Mouse (Mus musculus) kidney, adult 2 months (tissue): ENCODE results near the gene Gm45716.

Experiments
- CTCF ChIP-seq: fragments of 200-500 bp; conservative IDR thresholded peaks from 2 replicates; pipeline ENCODE4 v1.5.1; 2011; ENCODE audit warnings: low read depth, mild to moderate bottlenecking, control low read depth, low read length, moderate library complexity, mixed read lengths; ENCODE audit not compliant: insufficient read depth, insufficient read length
- POLR2A ChIP-seq: fragments of 200-500 bp; IDR thresholded peaks from one replicate; pipeline ENCODE4 v1.6.1; 2011; ENCODE audit warnings: low read depth, low read length, control low read depth

DNA sequence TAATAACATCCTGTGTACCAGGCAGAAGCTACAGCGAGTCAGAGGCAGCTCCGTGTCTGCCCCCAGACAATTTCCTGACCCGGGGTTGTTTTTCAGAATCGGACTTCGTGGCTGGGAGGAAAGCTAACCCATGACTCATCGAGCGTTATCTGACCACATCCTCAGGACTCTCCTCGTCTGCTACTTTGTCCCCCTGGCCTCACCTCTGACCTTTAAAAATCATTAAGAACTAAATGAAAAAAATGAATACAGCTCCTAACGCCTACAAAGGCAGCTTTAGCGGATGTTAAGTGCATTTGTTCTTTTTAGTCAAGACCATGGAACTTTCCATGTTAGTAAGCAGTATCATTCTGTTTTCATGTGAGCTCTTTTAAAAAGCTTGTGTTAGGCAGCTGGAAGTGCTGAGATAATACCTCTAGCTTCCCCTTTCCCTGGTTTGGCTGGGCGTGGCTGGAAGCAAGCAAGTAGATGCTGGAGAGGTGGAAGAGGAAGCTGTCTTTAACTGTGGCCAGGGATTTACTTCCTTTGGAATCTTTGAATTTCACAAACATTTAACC lies 37.5 kb downstream of the Gm45716 start:
- no peak for TF ChIP-seq POLR2A
- no peak for TF ChIP-seq CTCF
